Mouse (Mus musculus): ENCODE data around the gene Plch2. TPM values are rescaled to one million over a fixed set of nuclear protein-coding genes. Genes with fewer than 3 reads are reported as not detected.
A peak's percentile ranks its signal among the peaks of the same experiment; 100 is the strongest.

Plch2 gene
- polyA plus RNA-seq, 1 experiment from 2014 or later: 0.08 TPM

DNA sequence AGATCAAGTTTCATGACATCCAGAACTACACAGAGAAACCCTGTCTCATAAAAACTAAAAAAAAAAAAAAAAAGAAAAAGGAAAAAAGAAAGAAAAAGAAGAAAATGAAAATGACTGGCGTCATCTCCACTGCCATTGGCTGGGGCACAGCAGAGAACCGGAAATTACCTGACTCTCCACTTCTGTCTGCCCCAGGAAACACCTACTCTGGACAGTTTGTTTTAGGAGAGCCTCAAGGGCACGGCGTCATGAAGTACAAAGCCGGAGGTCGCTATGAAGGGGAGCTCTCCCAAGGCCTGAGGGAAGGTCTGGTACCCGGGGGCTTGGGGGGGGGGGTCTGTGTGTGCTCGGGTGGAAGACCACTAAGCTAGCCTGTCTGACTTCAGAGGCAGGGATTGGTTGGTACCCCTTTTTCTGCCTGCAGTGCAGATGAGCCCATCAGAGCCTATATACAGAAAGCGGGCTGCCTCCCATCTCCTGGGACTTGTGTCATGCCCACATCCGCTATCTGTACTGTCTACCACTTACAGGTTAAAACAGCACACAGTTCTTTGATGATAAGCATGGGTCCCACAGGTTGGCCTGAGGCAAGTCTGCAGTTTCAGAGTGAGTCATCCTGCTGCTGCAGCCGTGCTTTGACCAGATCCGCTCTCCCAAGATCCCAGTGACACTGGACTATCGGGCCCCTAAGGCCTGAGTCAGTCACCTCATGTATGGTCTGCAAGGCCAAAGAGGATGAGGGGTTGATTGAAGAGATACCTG, 34.3 kb upstream of the Plch2 start:
- peaks cover 8% of the 10 kb centered on the region for H3K4me1 ChIP-seq (ENCODE audit: control insufficient read depth, low read depth, low read length)
- no peak overlapping the region for H3K27ac ChIP-seq (ENCODE audit: low read length)
- H3K4me3 ChIP-seq (ENCODE audit: low read depth, low read length): no peak overlapping the region
- H3K27me3 ChIP-seq (ENCODE audit: control insufficient read depth, insufficient read depth, low read depth, low read length): no peaks in the 10 kb centered on the region
- no peaks in the 10 kb centered on the region for H3K9me3 ChIP-seq (replicated peaks; ENCODE audit: control insufficient read depth, low read length)
- no peak overlapping the region for H3K4me2 ChIP-seq (ENCODE audit: low read depth, low read length)
- H3K9ac ChIP-seq (ENCODE audit: low read depth, low read length): no peak overlapping the region
- WGBS (ENCODE audit: insufficient replicate concordance): 74% methylated on average over 13 of the region's 13 CpGs
- ATAC-seq (ENCODE audit: low read depth): no peak
- H3K36me3 ChIP-seq (ENCODE audit: control insufficient read depth, insufficient read depth): no peaks in the 10 kb centered on the region

DNA sequence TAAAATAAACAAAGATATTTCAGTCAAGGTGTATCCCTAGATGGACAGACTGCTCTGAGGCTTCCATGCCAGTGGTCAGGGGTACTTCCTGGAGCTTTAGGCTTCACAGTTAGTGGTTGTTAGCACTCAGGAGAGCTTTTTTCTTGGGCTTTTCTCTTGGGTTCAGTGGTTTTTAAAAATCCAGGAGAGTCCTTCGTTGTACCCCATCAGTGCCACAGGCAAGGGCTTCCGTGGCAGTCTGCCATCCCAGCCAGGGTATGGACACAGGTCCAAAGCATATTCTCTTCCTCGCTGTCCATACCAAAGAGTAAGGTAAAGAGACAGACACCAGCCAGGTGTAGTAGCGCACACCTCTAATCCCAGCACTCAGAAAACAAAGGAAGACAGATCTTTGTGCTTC, 33.6 kb upstream of the Plch2 start:
- Histone ChIP-seq H3K9me3 (replicated peaks; ENCODE audit: control insufficient read depth, low read length) (no peaks in the 10 kb centered on the region), H3K4me2 (ENCODE audit: low read depth, low read length) (no peak overlapping the region), H3K9ac (ENCODE audit: low read depth, low read length) (no peak overlapping the region), H3K36me3 (ENCODE audit: control insufficient read depth, insufficient read depth) (no peaks in the 10 kb centered on the region), H3K27me3 (ENCODE audit: control insufficient read depth, insufficient read depth, low read depth, low read length) (no peaks in the 10 kb centered on the region), H3K4me1 (ENCODE audit: control insufficient read depth, low read depth, low read length) (peaks cover 12% of the 10 kb centered on the region), H3K27ac (ENCODE audit: low read length) (no peak overlapping the region), H3K4me3 (ENCODE audit: low read depth, low read length) (no peak overlapping the region)
- 77% methylated on average over 4 of the region's 4 CpGs for WGBS (ENCODE audit: insufficient replicate concordance)
- ATAC-seq (ENCODE audit: low read depth): no peak

DNA sequence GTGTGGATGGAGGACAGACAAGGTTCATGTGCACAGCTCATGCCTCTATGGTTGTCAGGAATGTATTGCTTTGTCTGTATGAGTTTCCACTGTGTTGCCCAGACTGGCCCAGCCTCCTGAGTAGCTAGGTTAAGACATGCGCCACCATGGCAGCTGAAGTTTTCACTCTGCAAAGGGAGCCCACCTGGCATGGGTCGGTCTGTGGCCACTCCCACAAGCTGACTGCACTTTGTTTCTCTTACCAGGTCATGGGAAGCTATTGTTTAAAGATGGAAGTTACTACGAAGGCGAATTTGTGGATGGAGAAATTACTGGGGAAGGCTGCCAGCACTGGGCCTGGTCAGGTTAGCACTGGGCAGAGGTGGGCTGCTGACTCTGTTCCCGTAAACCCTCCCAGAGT, 32.7 kb upstream of the Plch2 start:
- ATAC-seq (ENCODE audit: low read depth): no peak

DNA sequence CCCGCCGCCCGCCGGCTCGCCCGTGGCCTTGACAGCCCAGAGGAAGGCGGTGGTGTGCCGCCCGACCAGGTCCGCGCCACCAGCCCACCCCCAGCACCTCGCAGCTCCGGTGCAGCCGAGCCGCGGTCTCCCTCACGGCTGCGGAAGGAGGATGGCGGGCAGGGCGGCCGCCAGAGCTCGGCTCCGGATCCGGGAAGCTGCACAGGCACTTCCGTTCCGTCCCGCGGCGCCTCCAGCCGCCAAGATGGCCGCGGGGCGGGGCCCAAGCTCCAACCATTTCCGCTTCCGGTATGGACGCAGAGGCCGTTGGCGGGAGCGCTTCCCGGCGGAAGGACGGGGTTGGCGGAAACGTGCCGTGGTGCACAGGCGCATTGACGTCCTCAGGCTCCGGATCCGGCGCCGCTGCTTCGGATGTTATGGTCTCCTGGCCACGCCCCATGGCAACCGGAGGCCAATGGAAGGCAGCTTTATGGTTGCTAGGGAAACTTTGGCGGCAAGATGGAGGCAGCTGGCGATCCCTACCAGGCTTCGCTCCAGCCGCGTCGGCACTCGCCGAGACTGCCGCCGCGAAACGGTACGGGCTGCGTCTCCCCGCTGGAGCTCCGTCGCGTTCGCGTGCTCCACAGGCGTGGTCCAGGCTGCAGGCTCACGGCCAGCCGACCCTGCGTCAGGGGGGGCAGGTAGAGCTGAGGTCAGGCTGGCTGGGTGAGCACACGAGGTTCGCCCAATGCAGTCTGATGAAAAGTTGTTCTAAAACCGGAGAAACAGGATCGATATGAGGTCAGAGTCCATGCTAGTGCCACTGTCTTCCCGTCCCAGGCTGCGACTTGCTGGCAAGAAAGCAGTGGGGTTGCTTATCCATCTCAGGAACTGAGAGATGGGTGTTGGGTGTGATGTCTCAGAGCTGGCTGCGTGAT, 29.8 kb upstream of the Plch2 start, which contains the start of the genes Rer1 and Morn1:
Gene Rer1, minus strand, starts transcription at position 275 of the 917 bp plus-strand sequence.
Gene Morn1, plus strand, starts transcription at position 470 of the 917 bp plus-strand sequence.
- Histone ChIP-seq H3K4me3 (ENCODE audit: low read depth, low read length) (peak within 1 kb of the TSS; percentile 95), H3K9me3 (replicated peaks; ENCODE audit: control insufficient read depth, low read length) (no peaks in the 10 kb centered on the region), H3K27me3 (ENCODE audit: control insufficient read depth, insufficient read depth, low read depth, low read length) (no peaks in the 10 kb centered on the region), H3K4me2 (ENCODE audit: low read depth, low read length) (peak within 1 kb of the TSS; percentile 95), H3K27ac (ENCODE audit: low read length) (peak within 1 kb of the TSS; percentile 88), H3K4me1 (ENCODE audit: control insufficient read depth, low read depth, low read length) (peaks cover 33% of the 10 kb centered on the region), H3K9ac (ENCODE audit: low read depth, low read length) (peak within 1 kb of the TSS; percentile 94), H3K36me3 (ENCODE audit: control insufficient read depth, insufficient read depth) (peaks cover 3% of the 10 kb centered on the region)
- under 1% methylated on average over 81 of the region's 85 CpGs for WGBS (ENCODE audit: insufficient replicate concordance)
- peak; percentile 96 for ATAC-seq (ENCODE audit: low read depth)

More for the DNA sequence above, 32.7 kb upstream of the Plch2 start:
- whole genome bisulfite sequencing (ENCODE audit: insufficient replicate concordance): 83% methylated on average over 5 of the region's 5 CpGs
- Histone ChIP-seq H3K4me3 (ENCODE audit: low read depth, low read length) (no peak overlapping the region), H3K4me1 (ENCODE audit: control insufficient read depth, low read depth, low read length) (peaks cover 21% of the 10 kb centered on the region), H3K36me3 (ENCODE audit: control insufficient read depth, insufficient read depth) (no peaks in the 10 kb centered on the region), H3K4me2 (ENCODE audit: low read depth, low read length) (no peak overlapping the region), H3K27me3 (ENCODE audit: control insufficient read depth, insufficient read depth, low read depth, low read length) (no peaks in the 10 kb centered on the region), H3K9ac (ENCODE audit: low read depth, low read length) (no peak overlapping the region), H3K27ac (ENCODE audit: low read length) (no peak overlapping the region), H3K9me3 (replicated peaks; ENCODE audit: control insufficient read depth, low read length) (no peaks in the 10 kb centered on the region)

DNA sequence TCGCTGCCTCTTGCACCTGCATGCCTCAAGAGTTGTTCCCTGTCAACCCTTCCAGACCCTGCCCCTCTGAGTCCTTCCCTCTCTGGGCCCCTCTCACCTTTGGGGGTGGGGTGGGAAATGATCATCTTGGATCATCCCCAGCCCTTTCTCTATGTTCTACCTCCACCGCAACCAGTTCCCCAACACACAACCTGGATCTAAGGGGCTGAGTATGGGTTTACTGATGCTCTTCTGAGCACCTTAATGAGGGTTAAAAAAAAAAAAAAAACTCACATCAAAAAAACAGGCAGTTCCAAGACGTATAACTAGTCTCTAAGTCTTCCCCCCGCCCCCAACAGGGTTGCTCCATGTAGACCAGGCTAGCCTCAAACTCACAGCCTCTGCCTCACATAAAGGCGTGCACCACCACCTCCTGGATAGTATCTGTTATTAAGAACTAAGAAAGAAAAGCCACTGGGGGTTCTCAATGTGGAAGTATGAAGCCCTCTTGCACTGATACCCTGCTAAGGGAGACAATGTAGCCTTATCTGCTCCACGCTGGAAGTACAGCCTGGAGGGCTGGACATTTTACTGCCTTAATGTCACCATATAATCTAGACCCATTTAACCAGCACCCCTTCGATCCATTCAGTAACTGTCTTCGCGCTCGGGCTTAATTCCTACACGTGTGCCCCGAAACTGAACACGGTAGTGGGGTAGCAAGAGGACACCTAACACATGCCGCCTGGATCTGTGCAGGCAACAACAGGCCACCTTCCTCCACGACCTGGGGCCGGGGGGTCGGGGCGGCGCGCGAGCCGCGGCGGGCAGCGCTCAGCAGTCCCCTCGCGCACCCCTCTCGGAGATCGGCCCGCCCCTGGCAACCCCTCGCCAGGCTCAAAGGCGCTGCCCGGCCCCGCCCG, 28.9 kb upstream of the Plch2 start:
- Histone ChIP-seq H3K36me3 (ENCODE audit: control insufficient read depth, insufficient read depth) (peaks cover 9% of the 10 kb centered on the region), H3K27me3 (ENCODE audit: control insufficient read depth, insufficient read depth, low read depth, low read length) (no peaks in the 10 kb centered on the region), H3K4me2 (ENCODE audit: low read depth, low read length) (peak overlapping the region; percentile 95), H3K9ac (ENCODE audit: low read depth, low read length) (peak overlapping the region; percentile 94), H3K27ac (ENCODE audit: low read length) (peak overlapping the region; percentile 88), H3K4me1 (ENCODE audit: control insufficient read depth, low read depth, low read length) (peaks cover 33% of the 10 kb centered on the region), H3K9me3 (replicated peaks; ENCODE audit: control insufficient read depth, low read length) (no peaks in the 10 kb centered on the region), H3K4me3 (ENCODE audit: low read depth, low read length) (peak overlapping the region; percentile 95)
- WGBS (ENCODE audit: insufficient replicate concordance): 5% methylated on average over 31 of the region's 35 CpGs
- no peak; the same call in 1 of the 2 replicates for ATAC-seq (ENCODE audit: low read depth)

DNA sequence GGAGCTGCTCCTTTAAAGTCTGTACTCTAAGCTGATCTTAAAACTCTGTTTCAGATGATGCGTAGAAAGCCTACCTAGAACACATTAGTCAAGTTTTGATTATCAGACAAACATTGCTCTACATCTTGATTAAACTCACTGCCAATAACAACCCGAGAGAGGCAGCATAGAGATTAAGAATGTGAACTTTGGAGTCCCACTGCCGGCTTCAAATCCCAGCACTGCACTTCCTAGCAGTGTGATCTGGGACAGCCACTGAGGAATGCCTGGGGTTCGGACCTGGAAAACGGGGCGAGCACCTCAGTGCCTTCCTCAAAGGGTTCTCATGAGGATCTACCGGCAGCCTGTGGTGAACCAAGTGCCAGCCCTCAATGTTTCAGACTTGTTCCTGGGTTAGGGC, 27.8 kb upstream of the Plch2 start:
- no peak overlapping the region; the same call in 1 of the 2 replicates for H3K9ac ChIP-seq (ENCODE audit: low read depth, low read length)
- H3K4me3 ChIP-seq (ENCODE audit: low read depth, low read length): peak overlapping the region; percentile 95
- no peaks in the 10 kb centered on the region for H3K9me3 ChIP-seq (replicated peaks; ENCODE audit: control insufficient read depth, low read length)
- H3K36me3 ChIP-seq (ENCODE audit: control insufficient read depth, insufficient read depth): peaks cover 17% of the 10 kb centered on the region
- peak overlapping the region; percentile 37 for H3K27ac ChIP-seq (ENCODE audit: low read length)
- ATAC-seq (ENCODE audit: low read depth): no peak
- H3K4me1 ChIP-seq (ENCODE audit: control insufficient read depth, low read depth, low read length): peaks cover 33% of the 10 kb centered on the region
- WGBS (ENCODE audit: insufficient replicate concordance): 60% methylated on average over 7 of the region's 7 CpGs
- no peaks in the 10 kb centered on the region for H3K27me3 ChIP-seq (ENCODE audit: control insufficient read depth, insufficient read depth, low read depth, low read length)
- H3K4me2 ChIP-seq (ENCODE audit: low read depth, low read length): peak overlapping the region; percentile 95

DNA sequence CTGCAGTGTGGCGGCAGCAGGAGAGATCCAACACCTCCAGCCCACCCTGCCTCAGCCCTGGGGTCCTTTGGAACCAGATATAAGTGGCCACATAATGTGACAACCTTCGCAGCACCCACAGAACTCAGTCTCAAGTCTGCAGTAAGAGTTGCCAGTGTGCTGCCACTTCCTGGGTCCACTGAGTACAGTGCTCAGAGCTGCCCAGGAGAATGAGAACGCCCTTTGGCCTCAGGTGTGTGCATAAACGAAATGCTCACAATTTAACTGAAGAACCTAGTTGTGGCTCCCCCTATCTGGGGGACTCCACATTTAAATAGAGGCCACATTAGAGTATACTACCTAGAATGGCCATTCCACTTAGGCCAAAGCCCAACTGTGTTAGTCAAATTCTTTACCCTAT, 27.0 kb upstream of the Plch2 start:
- Histone ChIP-seq H3K36me3 (ENCODE audit: control insufficient read depth, insufficient read depth) (peaks cover 21% of the 10 kb centered on the region), H3K4me1 (ENCODE audit: control insufficient read depth, low read depth, low read length) (peaks cover 33% of the 10 kb centered on the region), H3K27me3 (ENCODE audit: control insufficient read depth, insufficient read depth, low read depth, low read length) (no peaks in the 10 kb centered on the region), H3K27ac (ENCODE audit: low read length) (no peak overlapping the region), H3K9me3 (replicated peaks; ENCODE audit: control insufficient read depth, low read length) (no peaks in the 10 kb centered on the region), H3K4me3 (ENCODE audit: low read depth, low read length) (no peak overlapping the region), H3K9ac (ENCODE audit: low read depth, low read length) (no peak overlapping the region), H3K4me2 (ENCODE audit: low read depth, low read length) (peak overlapping the region; percentile 18; the same call in 1 of the 2 replicates)
- WGBS (ENCODE audit: insufficient replicate concordance): 79% methylated on average over 4 of the region's 4 CpGs
- ATAC-seq (ENCODE audit: low read depth): no peak

DNA sequence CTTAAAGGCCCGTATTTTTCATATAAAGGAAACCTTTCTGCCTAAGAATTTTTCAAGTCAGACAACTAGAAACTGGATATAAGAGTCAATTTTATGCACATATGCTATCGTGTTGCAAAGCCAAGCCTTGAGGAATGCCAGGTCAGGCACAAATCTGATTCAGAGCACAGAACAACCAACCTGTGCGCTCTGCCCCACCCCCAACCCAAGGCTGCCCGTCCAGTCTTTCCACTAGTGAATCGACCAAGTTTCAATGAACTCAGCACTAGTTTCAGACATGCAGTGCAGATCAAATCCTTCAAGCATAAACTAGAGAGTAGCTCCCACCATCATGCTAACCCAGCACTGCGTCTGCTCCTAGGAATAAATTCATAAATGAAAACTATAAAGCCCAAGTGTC, 23.1 kb upstream of the Plch2 start:
- no peak for ATAC-seq (ENCODE audit: low read depth)
- WGBS (ENCODE audit: insufficient replicate concordance): 83% methylated on average over 6 of the region's 6 CpGs
- H3K9me3 ChIP-seq (replicated peaks; ENCODE audit: control insufficient read depth, low read length): no peaks in the 10 kb centered on the region
- H3K27ac ChIP-seq (ENCODE audit: low read length): no peak overlapping the region
- H3K9ac ChIP-seq (ENCODE audit: low read depth, low read length): no peak overlapping the region
- H3K4me3 ChIP-seq (ENCODE audit: low read depth, low read length): no peak overlapping the region
- H3K4me2 ChIP-seq (ENCODE audit: low read depth, low read length): no peak overlapping the region
- H3K27me3 ChIP-seq (ENCODE audit: control insufficient read depth, insufficient read depth, low read depth, low read length): no peaks in the 10 kb centered on the region
- peaks cover 47% of the 10 kb centered on the region for H3K36me3 ChIP-seq (ENCODE audit: control insufficient read depth, insufficient read depth)
- peaks cover 16% of the 10 kb centered on the region for H3K4me1 ChIP-seq (ENCODE audit: control insufficient read depth, low read depth, low read length)

Measured in liver, embryonic 16.5 days (tissue).